Mouse (Mus musculus): ENCODE measurements around the gene Kcnk16. TPM values are rescaled to one million over a fixed set of nuclear protein-coding genes. Genes with fewer than 3 reads are reported as not detected.

The Kcnk16 gene
- total and polyA plus RNA-seq, 2 experiments from 2014 or later = not detected

DNA sequence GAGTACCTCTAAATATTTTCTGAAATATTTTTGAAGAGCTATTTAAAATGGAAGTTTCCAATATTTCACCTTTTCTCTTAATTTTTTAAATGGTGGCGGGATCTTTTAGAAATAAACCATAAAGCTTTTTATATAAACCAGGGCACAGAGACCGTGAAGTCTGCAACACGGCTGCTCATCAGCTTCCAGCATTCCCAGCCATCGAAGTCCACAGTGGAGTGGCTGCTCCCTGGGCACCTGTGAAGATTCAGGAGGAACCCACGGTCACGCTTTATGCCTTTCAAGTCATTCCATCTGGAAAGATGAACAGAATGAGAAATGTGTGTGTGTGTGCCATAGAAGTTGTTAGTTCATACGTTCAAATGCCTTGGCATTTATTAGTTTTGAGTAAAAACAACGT, 25.9 kb upstream of the Kcnk16 start:
- Histone ChIP-seq H3K4me3 (ENCODE audit: low read depth, low read length) (peak overlapping the region; percentile 82), H3K4me2 (ENCODE audit: low read depth, low read length) (peak overlapping the region; percentile 62), H3K27me3 (ENCODE audit: control insufficient read depth, insufficient read depth, low read length) (no peaks in the 10 kb centered on the region), H3K36me3 (replicated peaks; ENCODE audit: control insufficient read depth, insufficient read depth, low read length) (no peaks in the 10 kb centered on the region), H3K4me1 (ENCODE audit: control insufficient read depth, insufficient read depth) (0 out of 2 replicates have a peak, but pooled peaks cover 5% of the 10 kb centered on the region), H3K27ac (ENCODE audit: low read depth) (peak overlapping the region; percentile 48; the same call in 1 of the 2 replicates), H3K9ac (replicated peaks; ENCODE audit: low read depth, low read length) (peak overlapping the region; percentile 70), H3K9me3 (replicated peaks; ENCODE audit: control insufficient read depth, low read length) (no peaks in the 10 kb centered on the region)
- TF ChIP-seq EP300 (IDR thresholded peaks at IDR 0.05; ENCODE audit: low read depth) (no peak), CTCF (IDR thresholded peaks at IDR 0.05; ENCODE audit: low read depth) (no peak)
- WGBS = 37% methylated on average over 8 of the region's 8 CpGs
- no peak for DNase-seq (ENCODE audit: low spot score)
- ATAC-seq (ENCODE audit: insufficient read depth, low read depth) = no peak

GRCm38 (mm10) chr14:20294117-20294892, 25.3 kb upstream of the Kcnk16 start, which contains the start of gene Nudt13:
Gene Nudt13, plus strand, starts transcription at chr14:20294697.
- no peaks in the 10 kb centered on the region for H3K36me3 ChIP-seq (replicated peaks; ENCODE audit: control insufficient read depth, insufficient read depth, low read length)
- 23% methylated on average over 14 of the region's 14 CpGs for WGBS
- peak; percentile 97 for ATAC-seq (ENCODE audit: insufficient read depth, low read depth)
- H3K4me1 ChIP-seq (ENCODE audit: control insufficient read depth, insufficient read depth) = 0 out of 2 replicates have a peak, but pooled peaks cover 5% of the 10 kb centered on the region
- H3K4me2 ChIP-seq (ENCODE audit: low read depth, low read length) = peak within 1 kb of the TSS; percentile 62
- H3K9me3 ChIP-seq (replicated peaks; ENCODE audit: control insufficient read depth, low read length) = no peaks in the 10 kb centered on the region
- TF ChIP-seq EP300 (IDR thresholded peaks at IDR 0.05; ENCODE audit: low read depth) = no peak
- peak within 1 kb of the TSS; percentile 70 for H3K9ac ChIP-seq (replicated peaks; ENCODE audit: low read depth, low read length)
- H3K27me3 ChIP-seq (ENCODE audit: control insufficient read depth, insufficient read depth, low read length) = no peaks in the 10 kb centered on the region
- H3K4me3 ChIP-seq (ENCODE audit: low read depth, low read length) = peak within 1 kb of the TSS; percentile 82
- peak within 1 kb of the TSS; percentile 48; the same call in 1 of the 2 replicates for H3K27ac ChIP-seq (ENCODE audit: low read depth)
- peak; percentile 99 for DNase-seq (ENCODE audit: low spot score)

GRCm38 (mm10) chr14:20291391-20291790, 22.4 kb upstream of the Kcnk16 start:
- H3K9ac ChIP-seq (replicated peaks; ENCODE audit: low read depth, low read length) = no peak overlapping the region
- H3K27me3 ChIP-seq (ENCODE audit: control insufficient read depth, insufficient read depth, low read length) = no peaks in the 10 kb centered on the region
- DNase-seq (ENCODE audit: low spot score) (no peak), ATAC-seq (ENCODE audit: insufficient read depth, low read depth) (no peak)
- WGBS = 58% methylated on average over 4 of the region's 4 CpGs
- H3K36me3 ChIP-seq (replicated peaks; ENCODE audit: control insufficient read depth, insufficient read depth, low read length) = no peaks in the 10 kb centered on the region
- H3K9me3 ChIP-seq (replicated peaks; ENCODE audit: control insufficient read depth, low read length) = no peaks in the 10 kb centered on the region
- H3K4me1 ChIP-seq (ENCODE audit: control insufficient read depth, insufficient read depth) = 0 out of 2 replicates have a peak, but pooled peaks cover 5% of the 10 kb centered on the region
- H3K4me2 ChIP-seq (ENCODE audit: low read depth, low read length) = no peak overlapping the region
- TF ChIP-seq EP300 (IDR thresholded peaks at IDR 0.05; ENCODE audit: low read depth) = no peak
- TF ChIP-seq CTCF (IDR thresholded peaks at IDR 0.05; ENCODE audit: low read depth) = no peak
- H3K27ac ChIP-seq (ENCODE audit: low read depth) = no peak overlapping the region
- no peak overlapping the region for H3K4me3 ChIP-seq (ENCODE audit: low read depth, low read length)

DNA sequence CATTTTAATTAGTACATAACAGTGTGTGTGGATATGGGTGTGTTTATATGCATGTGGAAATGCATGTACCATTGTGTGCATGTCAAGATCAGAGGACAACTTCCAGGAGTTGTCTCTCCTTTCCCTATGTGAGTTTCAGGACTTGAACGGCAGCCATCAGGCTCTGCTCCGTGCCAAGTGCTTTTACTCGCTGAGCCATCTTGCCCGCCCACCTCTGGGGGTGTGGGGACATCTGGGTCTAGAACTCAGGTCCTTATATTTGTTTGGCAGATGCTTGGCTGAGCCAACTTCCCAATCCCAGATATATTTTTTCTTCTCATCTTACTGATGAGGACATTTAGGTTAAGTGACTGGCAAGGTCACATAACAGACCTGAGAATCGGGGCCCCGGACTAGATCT, 578 bp downstream of the Kcnk16 start:
- no peak overlapping the region for H3K4me3 ChIP-seq (ENCODE audit: low read depth, low read length)
- ATAC-seq (ENCODE audit: insufficient read depth, low read depth) = no peak
- no peaks in the 10 kb centered on the region for H3K36me3 ChIP-seq (replicated peaks; ENCODE audit: control insufficient read depth, insufficient read depth, low read length)
- 61% methylated on average over 6 of the region's 6 CpGs for WGBS
- H3K27ac ChIP-seq (ENCODE audit: low read depth) = no peak overlapping the region
- TF ChIP-seq CTCF (IDR thresholded peaks at IDR 0.05; ENCODE audit: low read depth) (no peak), EP300 (IDR thresholded peaks at IDR 0.05; ENCODE audit: low read depth) (no peak)
- no peaks in the 10 kb centered on the region for H3K4me1 ChIP-seq (ENCODE audit: control insufficient read depth, insufficient read depth)
- H3K9me3 ChIP-seq (replicated peaks; ENCODE audit: control insufficient read depth, low read length) = no peaks in the 10 kb centered on the region
- no peak overlapping the region for H3K9ac ChIP-seq (replicated peaks; ENCODE audit: low read depth, low read length)
- no peaks in the 10 kb centered on the region for H3K27me3 ChIP-seq (ENCODE audit: control insufficient read depth, insufficient read depth, low read length)
- no peak for DNase-seq (ENCODE audit: low spot score)
- no peak overlapping the region for H3K4me2 ChIP-seq (ENCODE audit: low read depth, low read length)

DNA sequence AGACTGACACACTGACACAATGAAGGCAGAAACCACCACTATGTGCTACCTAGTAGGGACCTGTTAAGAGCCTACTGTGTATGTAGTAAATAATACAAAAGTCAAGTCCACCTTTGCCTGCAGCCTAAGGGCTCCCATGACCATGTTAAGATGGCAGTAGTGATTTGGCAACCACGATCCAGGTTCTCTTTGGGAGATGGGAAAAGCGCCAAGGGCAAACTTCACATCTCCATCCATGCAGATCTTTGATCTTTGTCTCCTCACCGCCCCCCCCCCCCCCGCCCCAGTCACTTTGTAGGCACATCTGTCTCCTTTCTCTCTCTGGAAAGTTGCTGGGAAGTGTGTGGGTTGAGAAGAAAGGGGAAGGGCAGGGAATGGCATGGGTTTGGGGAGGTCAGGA, 6.7 kb downstream of the Kcnk16 start:
- Histone ChIP-seq H3K4me2 (ENCODE audit: low read depth, low read length) (no peak overlapping the region), H3K4me3 (ENCODE audit: low read depth, low read length) (no peak overlapping the region), H3K9me3 (replicated peaks; ENCODE audit: control insufficient read depth, low read length) (no peaks in the 10 kb centered on the region), H3K36me3 (replicated peaks; ENCODE audit: control insufficient read depth, insufficient read depth, low read length) (no peaks in the 10 kb centered on the region), H3K4me1 (ENCODE audit: control insufficient read depth, insufficient read depth) (no peaks in the 10 kb centered on the region), H3K27ac (ENCODE audit: low read depth) (no peak overlapping the region), H3K27me3 (ENCODE audit: control insufficient read depth, insufficient read depth, low read length) (peaks cover 7% of the 10 kb centered on the region; the same call in 1 of the 2 replicates), H3K9ac (replicated peaks; ENCODE audit: low read depth, low read length) (no peak overlapping the region)
- no peak for TF ChIP-seq EP300 (IDR thresholded peaks at IDR 0.05; ENCODE audit: low read depth)
- TF ChIP-seq CTCF (IDR thresholded peaks at IDR 0.05; ENCODE audit: low read depth) = no peak
- DNase-seq (ENCODE audit: low spot score) (no peak), ATAC-seq (ENCODE audit: insufficient read depth, low read depth) (no peak)
- WGBS = 59% methylated on average over 4 of the region's 4 CpGs
